Mouse (Mus musculus): ENCODE results near the gene Lrrk2.

The Lrrk2 gene

DNA sequence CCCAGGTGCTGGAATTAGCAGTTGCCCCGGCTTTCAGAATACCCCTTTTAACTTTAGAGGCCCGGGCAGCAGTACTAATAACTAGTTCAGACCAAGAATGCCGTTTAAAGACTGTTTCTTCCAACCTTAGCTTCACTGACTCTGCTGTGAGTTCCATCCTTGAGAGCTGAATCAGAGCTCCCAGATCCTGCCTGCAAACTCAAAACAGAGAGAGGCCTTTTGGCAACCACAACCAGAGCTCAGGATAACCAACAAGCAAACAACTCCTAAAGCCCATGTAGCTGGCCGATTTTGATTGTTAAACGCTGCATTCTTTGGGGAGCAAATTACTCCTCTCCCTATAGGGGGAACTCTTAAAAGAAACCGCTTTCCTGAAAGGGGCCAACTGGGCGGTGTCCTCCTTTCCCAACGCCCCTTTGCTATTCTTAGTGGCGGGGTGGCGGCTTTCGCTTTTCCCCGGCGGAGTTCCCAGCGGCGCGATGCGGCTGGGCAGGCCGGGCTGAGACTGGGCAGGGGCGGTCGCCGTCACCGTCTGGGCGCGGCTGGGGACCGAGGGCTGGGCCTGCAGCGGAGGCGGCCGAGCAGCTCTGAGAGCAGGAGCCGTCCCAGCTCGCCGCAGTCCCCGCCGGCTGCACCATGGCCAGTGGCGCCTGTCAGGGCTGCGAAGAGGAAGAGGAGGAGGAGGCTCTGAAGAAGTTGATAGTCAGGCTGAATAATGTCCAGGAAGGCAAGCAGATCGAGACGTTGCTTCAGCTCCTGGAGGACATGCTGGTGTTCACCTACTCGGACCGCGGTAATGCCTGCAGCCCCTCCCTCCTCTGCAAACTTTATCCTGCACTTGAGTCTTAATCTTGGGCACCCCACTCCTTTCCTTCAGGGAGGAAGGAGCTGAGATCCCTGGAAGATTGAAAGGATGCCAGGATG is at the start of gene Lrrk2:
Lrrk2 (plus strand) TSS at position 531 of the 924 bp plus-strand sequence.
- DNase-seq (ENCODE audit: low spot score), result peak; percentile 83

DNA sequence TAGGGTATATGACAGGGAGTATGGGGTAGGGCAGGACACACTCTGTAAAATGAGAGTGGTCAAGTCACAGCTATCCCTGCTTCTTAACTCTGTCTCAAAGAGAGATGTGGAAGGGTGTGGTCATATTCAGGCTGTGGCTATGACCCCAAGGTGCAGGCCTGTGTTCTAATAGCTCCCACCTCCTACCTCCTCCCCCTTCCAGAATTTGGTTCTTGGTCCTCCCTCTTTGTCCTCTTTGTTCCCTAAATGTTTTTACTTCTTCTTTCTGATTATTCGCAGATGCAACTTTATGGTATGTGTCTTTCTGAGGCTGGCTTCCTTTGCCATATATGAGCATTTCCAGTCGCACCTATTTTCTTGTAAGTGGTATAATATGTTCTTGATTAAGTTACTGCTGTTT is 48.5 kb upstream of the Lrrk2 start:
- no peak for DNase-seq (ENCODE audit: low spot score)

DNA sequence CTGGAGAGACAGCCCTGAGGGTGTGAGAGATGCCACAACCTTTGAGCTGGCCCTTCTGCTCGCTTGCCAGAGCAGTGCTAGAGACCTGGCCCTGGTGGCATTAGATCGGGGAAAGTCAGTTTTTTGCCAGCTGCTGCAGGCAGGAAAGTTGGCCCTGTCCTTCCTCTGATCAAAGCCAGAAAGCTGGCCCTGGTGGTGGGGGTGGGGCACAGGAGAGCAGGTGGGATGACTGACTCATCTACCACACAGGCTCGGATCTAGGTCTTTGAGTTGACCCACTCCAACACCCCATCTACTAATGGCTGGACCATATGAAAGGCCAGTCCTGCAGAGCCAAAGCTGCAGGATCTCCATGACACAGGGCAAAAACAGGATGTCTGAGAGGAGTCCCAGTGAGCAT is 43.8 kb upstream of the Lrrk2 start:
- no peak for DNase-seq (ENCODE audit: low spot score)

- DNase-seq (ENCODE audit: low spot score), result no peak
These were observed 40.5 kb upstream of the Lrrk2 start for GRCm38 (mm10) chr15:91632473-91632872.

- no peak for DNase-seq (ENCODE audit: low spot score)
These were observed 39.9 kb upstream of the Lrrk2 start for GRCm38 (mm10) chr15:91633051-91633450.

GRCm38 (mm10) chr15:91633806-91634205 is 39.2 kb upstream of the Lrrk2 start:
- no peak for DNase-seq (ENCODE audit: low spot score)

DNA sequence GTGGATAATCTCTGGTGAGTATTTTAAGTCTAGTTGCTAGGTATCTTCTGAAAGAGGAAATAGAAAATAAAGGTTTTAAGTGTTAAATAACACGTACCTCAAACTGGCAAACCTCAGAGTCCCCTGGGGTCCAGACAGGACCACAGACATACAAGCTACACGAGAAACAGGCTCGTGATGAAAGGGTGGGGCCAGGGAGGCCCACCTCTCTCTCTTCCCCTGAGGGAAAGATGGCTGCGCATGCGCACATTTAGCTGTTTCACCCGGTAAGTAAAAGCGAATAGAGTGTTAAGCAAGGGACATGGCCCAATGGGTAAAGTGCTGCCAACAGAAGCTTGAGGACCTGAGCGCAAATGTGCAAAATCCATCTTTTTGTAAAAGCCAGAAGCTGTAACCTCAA is 38.7 kb upstream of the Lrrk2 start:
- DNase-seq (ENCODE audit: low spot score), result no peak

DNA sequence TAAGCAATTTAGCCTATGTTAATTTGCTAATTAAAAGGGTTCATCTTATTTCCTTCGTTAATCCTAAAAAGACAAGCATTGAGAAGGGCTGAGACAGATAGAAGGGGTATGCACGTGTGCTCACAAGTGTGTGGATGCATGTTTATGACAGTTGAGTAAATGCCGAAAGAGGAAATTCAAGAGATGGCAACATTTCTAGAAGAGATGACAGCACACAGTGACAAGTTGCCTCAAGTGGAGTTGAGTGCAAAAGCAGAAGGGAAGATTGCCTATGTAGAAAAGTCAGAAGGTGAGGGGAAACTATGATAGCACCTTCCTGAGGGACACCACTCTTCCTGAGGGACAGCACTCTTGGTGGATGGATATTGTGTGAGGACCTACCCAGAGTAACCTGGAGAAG is 31.3 kb upstream of the Lrrk2 start:
- DNase-seq (ENCODE audit: low spot score), result no peak

- no peak for DNase-seq (ENCODE audit: low spot score)
These were observed 30.2 kb upstream of the Lrrk2 start for GRCm38 (mm10) chr15:91642682-91643306.

GRCm38 (mm10) chr15:91643632-91644348 is 29.2 kb upstream of the Lrrk2 start:
- DNase-seq (ENCODE audit: low spot score), result no peak

DNA sequence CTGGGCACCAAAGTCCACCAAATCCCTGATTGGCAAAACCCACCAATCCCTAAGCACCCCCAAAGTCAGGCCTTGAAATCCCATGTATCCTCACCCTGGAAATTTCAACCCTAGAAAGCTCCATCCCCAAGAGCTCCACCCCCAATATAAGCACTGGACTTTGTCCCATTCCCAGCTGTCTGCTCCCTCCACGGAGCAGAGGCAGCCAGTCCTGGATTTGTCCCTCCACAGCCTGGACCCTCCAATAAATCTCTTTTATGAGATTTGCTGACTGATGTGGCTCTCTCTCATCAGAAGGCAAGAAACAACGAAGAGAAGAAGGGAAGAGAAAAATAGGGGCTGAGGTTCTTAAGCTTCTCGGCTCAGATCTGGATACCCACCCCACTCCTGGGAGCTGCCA is 22.7 kb upstream of the Lrrk2 start:
- no peak for DNase-seq (ENCODE audit: low spot score)

- DNase-seq (ENCODE audit: low spot score), result no peak
These were observed 21.5 kb upstream of the Lrrk2 start for GRCm38 (mm10) chr15:91651493-91651892.

GRCm38 (mm10) chr15:91658227-91658626 is 14.7 kb upstream of the Lrrk2 start:
- no peak for DNase-seq (ENCODE audit: low spot score)

GRCm38 (mm10) chr15:91660277-91661078 is 12.5 kb upstream of the Lrrk2 start:
- no peak for DNase-seq (ENCODE audit: low spot score)

GRCm38 (mm10) chr15:91661079-91661369 is 12.0 kb upstream of the Lrrk2 start:
- no peak for DNase-seq (ENCODE audit: low spot score)

DNA sequence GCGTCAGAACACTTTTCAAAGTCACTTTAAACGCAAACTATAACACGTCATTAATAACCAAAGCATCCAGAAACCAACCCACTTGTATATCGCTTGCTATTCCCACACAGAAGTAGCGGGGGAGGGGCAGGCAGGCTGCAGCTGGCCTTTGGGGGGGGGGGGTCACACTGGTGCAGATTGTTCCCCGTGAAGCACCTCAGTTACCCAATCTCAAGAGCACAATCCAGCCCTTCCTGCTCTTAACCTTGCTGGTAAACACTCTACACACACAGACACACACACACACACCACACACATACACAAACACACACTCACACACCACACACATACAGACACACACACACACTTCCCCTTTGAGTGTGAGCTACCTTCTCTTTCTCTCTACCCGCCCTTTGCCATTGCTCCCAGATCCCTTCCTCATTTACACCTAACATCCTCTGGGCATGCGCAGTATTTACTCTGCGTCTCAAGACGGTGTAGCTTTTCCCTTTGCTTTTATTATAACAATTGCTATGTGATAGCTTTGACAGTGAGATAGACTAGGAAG is 8.3 kb upstream of the Lrrk2 start:
- DNase-seq (ENCODE audit: low spot score), result no peak

DNA sequence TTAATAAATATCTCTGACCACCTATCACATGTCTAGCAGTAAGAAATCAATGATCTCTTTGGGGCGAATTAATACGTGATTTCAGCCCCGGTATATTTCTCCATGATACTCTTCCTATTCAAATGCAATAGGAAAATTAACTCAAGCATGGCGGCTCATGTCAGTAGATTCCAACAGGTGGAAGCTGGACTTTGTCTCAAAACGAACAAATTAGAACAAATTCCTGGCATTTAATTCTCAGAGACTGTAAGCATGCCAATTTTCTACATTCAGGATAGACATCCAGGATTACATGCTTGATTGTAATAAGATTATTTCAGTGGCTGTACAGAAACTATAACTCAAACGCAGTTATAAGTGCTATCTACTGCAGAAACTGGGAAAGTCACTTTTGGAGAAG is 7.4 kb upstream of the Lrrk2 start:
- DNase-seq (ENCODE audit: low spot score), result no peak

- no peak for DNase-seq (ENCODE audit: low spot score)
These were observed 1.8 kb upstream of the Lrrk2 start for GRCm38 (mm10) chr15:91671216-91671615.

DNA sequence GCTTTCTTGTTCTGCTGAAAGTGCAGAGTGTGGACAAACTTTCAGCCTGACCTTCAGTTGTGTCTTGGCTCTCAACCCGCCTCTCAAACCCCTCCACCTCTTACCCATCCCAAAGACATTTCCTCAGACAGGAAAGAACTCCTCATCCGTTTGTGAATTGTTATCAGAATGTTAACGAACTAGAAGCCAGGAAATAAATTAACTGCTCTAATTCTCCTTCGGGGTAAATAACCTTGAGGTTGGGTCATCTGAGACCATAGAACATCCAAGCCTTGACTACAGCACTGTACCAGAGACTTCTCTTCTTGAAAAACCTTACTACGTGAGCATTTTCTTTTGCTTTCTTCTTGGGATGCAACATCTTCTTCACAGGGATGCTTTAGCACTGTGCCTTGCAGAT is 988 bp upstream of the Lrrk2 start:
- DNase-seq (ENCODE audit: low spot score), result no peak

GRCm38 (mm10) chr15:91673569-91673905 is 562 bp downstream of the Lrrk2 start:
- DNase-seq (ENCODE audit: low spot score), result no peak

DNA sequence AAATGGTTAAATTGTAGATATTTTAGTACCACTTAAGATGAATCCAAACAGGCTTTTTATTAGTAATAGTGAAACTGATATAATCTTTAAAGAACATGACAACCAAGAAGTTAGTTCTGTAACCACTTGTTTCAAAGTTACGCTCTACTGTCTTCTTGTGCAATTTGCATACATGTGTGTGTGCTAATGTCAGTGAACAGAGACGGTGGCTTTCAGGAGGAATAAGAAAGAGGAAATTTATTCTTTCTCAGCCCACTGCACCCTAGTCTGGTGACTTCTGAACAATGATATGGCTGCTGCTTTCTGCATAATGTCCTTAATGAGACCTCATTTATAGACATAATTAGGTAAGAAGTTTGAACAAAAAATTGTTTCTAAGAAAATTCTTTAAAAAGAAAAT is 7.1 kb downstream of the Lrrk2 start:
- DNase-seq (ENCODE audit: low spot score), result no peak

All from embryo, embryonic 10 days (tissue).